Mouse (Mus musculus) T-helper 1 cell (primary cell): ENCODE data around the gene Ly6g6e.

Experiments used
- in situ Hi-C: fragments of 300-600 bp; cut with MboI, MseI; formaldehyde crosslinking; loops from one replicate; pipeline ENCODE4 v1.15.1; 2025; ENCODE audit warnings: high pct_unique_total_duplicates

Gene Ly6g6e

DNA sequence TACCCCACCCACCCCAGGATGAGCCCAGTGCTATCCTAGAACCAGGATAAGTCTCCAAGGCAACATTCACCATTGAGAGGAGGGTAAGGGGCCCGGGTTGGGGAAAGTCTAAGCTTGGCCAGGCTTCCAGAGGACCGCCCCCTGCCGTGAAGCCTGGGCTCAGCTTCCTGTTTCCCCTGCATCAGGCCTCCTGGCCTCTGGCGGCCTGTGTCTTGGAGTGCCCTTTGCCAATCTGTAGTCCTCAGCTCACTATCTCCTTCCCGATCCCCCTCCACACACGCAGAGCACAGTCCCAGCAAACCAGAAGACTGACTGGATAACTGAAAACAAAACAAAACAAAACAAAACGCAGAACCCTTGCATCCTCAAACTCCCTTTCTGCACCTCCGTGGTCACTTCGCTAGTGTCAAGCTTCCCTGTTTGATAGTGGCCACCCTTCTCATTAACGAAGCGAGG is 27.1 kb upstream of the Ly6g6e start, which contains the start of gene Clic1:
TSS of gene Clic1 (plus strand) at position 406 of the 456 bp plus-strand sequence.
- in situ Hi-C loops: no loop called here

DNA sequence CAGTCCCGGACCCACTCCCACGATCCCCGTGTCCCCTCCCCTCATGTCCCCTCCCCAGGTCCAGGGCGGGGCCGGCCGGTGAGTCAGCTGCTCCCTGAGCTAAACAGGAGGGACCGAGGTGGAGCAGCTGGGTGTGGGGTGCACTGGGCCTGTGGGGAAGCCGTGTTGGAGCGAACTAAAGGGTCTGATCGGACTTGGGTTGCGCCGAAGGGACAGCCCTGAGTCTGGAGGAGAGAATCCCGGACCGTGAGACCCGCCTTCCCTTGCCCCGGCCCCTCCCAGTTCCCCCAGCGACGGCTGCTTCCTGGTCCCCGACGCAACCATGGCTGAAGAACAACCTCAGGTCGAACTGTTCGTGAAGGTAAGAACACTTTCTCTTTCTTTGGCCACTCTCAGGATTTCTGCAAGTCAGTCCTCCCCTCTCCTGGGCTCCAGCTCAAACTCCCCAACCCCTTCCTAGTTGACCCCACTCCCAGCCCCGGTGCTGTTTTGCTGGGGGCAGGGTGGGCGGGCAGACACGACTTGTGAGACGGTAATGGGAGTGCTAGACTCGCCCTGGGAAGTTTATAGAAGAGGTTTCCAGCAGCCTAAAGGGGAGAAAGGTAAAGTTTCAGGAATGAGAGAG is 26.5 kb upstream of the Ly6g6e start:
- in situ Hi-C loops: no loop called here

- in situ Hi-C loops: no loop called here
Observed at GRCm38 (mm10) chr17:35051156-35052086, 25.3 kb upstream of the Ly6g6e start.

DNA sequence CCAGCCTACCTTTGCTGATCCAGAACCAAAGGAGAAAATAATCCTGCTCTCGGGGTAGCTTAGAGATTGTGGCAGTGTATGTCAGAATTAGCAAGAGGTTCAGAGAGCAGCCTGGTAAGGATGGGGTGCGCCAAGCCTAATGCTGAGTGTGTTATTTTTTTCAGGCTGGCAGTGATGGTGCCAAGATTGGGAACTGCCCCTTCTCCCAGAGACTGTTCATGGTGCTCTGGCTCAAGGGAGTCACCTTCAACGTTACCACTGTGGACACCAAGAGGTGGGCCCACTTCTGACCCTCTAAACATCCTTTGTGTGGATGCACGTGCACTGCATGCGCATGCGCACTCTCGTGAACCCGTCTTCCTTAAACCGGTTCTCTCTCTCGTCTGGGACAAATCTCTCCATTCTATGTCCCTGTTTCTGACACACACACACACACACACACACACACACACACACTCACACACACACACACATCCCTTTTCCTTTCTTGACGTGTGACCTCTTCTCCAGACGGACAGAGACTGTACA is 24.4 kb upstream of the Ly6g6e start:
- in situ Hi-C loops: no loop called here

DNA sequence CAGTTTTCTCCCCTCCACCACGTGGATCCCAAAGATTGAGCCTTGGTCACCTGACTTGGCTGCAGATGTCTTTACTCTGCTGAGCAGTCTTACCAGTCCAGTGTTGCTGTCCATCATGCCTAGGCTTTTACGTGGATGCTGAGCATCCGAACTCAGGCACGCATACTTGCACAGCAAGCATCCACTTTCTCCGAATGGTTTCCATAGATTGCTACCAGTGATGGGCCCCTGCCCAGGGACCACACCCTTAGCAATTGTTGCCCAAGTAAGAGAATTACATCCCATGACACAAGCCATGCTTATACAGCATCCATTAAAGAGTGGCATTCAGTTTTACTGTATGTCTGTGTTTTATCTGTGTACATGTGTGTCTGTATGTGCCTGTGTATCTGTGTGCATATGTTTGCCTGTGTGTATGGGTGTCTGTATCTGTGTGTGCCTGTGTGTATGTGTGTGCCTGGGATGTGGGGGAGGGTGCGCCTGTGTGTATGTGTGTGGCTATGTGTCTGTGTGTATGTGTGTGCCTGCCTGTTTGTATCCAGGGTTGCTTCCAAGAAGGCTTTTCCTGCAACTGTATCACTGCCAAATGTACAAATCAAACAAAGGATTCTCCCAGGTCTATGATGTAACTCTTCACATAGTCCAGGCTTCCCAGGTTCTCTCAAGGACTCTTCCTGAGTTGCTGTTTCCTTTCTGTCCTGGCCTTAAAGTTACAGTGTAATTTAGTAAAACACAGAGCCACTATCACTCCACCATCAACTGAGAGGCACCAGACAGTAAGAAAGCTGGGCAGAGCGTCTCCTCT is 20.8 kb upstream of the Ly6g6e start:
- in situ Hi-C loops: no loop called here

DNA sequence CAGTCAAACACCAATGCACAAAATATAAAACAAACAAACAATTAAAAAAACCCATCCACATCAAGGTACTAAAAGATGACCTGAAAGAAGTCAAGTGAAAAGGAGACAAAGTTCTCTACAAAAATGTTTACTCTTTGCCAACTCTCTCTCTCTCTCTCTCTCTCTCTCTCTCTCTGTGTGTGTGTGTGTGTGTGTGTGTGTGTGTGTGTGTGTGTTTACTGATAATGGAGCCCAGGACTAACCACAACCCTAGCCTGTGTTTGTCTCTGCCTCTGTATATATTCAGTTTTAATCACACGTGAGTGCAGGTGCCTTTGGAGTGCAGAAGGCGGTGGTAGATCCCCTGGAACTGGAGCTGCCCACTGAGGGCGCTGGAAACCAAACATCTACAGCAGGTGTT is 19.6 kb upstream of the Ly6g6e start:
- in situ Hi-C loops: no loop called here

GRCm38 (mm10) chr17:35058316-35058715 is 18.4 kb upstream of the Ly6g6e start:
- in situ Hi-C loops: no loop called here

DNA sequence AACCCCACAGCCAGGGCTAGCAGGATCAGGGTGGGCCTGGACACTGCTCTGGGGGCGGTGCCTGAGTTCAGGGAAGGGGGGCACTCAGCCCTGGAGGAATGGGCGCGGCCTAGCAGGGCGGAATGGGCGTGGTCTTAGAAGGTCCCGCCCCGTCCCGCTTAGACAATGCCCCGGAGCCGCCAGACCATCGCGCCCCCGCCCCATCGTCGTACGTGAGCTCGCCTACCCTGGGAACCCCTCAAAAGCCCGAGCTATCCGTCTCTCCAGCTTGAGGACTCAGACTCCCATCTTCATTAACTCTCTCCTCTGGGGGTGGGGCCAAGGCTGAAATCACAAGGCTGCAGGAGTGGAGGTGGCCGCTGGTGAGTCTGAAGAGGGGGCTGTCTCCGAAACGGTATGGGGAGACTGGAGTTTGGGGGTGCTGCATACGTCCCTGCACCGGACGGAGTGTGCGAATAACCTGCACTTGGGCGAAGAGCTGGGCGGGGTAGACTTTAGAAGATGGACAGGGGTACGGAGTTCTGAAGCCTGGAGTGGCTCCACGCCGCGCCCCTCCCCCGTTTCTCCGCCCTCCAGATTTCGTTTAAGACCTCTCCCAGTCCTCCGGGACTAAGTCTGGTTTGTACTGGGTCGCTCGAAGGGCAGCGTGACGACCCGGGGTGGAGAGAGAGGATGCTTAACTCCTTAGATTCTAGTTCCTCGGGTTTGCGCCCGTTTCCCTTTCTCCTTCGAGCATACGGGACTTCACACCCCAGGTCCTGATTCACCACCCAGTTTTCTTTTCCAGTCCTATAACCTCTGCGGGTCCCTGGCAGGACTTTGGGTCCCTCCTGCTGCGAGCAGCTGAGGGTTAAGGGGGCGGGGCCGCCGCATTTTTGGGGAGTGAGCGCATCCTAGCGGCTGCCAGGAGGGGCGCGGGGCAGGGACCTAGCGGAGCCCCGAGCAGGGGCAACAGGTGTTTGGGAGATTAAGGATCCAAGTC is 17.5 kb upstream of the Ly6g6e start, which contains the start of gene Ddah2:
TSS of gene Ddah2 (plus strand) at position 125 of the 982 bp plus-strand sequence.
- in situ Hi-C loops: no loop called here

- in situ Hi-C loops: loop anchor here (5.0 kb wide), 1 partner anchor 38 kb away; no protein-coding TSS in a partner anchor
Observed at GRCm38 (mm10) chr17:35060071-35060470, 16.6 kb upstream of the Ly6g6e start.

- in situ Hi-C loops: loop anchor here (5.0 kb wide), 1 partner anchor 39 kb away; no protein-coding TSS in a partner anchor
Observed at GRCm38 (mm10) chr17:35060737-35061297, 15.9 kb upstream of the Ly6g6e start.

DNA sequence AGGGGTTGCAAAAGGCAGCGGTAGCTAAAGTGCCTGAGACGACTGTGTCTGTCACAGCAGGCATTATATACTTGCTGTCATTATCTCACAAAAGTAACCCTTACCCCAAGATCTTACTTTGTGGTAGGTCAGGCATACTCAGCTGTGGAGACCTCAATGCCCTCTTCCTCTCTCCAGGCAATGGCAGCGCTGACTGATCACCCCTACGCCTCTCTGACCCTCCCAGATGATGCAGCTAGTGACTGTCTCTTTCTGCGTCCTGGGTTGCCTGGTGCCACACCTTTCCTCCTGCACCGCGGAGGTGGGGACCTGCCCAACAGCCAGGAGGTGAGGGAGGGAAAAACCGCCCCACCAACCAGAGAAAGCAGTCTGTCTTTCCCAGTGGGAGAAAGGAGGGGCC is 15.4 kb upstream of the Ly6g6e start:
- in situ Hi-C loops: loop anchor here (5.0 kb wide), 1 partner anchor 39 kb away; no protein-coding TSS in a partner anchor

GRCm38 (mm10) chr17:35063466-35063865 is 13.2 kb upstream of the Ly6g6e start:
- in situ Hi-C loops: loop anchor here (5.0 kb wide), 1 partner anchor 41 kb away; no protein-coding TSS in a partner anchor

- in situ Hi-C loops: loop anchor here (5.0 kb wide), 1 partner anchor 42 kb away; no protein-coding TSS in a partner anchor
Observed at GRCm38 (mm10) chr17:35064378-35064877, 12.3 kb upstream of the Ly6g6e start.

DNA sequence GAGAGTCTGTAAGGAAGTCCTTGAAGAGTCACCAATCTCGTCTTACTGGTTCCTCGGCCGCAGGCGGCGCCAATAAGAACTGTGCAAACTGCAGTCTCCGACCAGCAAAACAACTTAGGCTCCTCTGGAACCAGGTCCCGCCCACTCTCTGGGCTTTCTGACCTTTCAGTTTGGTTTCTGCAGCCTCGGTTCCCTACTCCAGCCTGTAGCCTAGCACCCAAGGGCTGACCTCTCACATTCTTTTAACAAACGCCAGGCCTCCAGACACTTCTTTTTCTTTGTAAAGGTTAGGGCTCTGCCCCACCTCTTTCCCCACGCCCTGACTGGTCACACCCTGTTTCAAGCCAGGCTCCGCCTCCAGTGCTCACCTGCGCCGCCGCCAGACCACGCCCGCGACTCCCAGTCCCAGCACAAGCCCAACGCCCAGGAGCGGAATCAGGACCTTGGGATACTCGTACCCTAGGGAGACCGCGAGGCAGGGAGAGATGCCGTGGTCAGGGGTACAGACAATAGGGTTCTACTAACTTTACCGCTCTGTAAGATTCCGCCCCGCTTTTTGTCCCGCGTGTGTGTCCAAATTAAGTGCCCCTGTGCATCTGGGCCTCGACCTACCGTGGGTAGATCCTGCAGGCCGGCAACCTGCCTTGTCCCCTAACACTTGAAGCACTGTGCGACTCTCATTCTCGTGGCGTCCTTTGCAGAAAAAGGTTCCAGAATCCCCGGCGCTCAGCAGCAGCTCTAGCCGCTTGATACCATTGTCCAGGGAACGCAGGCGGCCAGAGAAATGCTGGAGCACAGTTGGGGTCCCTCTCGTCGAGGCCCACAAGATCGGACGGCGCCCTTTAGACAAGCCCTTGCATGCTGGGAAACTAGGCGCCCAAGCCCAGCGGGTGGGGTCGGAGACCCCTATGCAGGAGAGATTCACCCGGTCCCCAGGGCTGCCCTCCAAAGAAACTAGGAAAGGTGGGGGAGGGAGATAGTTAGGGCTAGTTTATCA is 11.5 kb upstream of the Ly6g6e start, which contains the start of gene Ly6g6c:
TSS of gene Ly6g6c (plus strand) at position 438 of the 997 bp plus-strand sequence.
- in situ Hi-C loops: loop anchor here (5.0 kb wide), 1 partner anchor 43 kb away; no protein-coding TSS in a partner anchor

- in situ Hi-C loops: no loop called here
Observed at GRCm38 (mm10) chr17:35066084-35066483, 10.6 kb upstream of the Ly6g6e start, which contains the start of gene Mpig6b. Mpig6b (minus strand) TSS chr17:35066184.

- in situ Hi-C loops: no loop called here
Observed at GRCm38 (mm10) chr17:35068213-35068914, 8.3 kb upstream of the Ly6g6e start.

DNA sequence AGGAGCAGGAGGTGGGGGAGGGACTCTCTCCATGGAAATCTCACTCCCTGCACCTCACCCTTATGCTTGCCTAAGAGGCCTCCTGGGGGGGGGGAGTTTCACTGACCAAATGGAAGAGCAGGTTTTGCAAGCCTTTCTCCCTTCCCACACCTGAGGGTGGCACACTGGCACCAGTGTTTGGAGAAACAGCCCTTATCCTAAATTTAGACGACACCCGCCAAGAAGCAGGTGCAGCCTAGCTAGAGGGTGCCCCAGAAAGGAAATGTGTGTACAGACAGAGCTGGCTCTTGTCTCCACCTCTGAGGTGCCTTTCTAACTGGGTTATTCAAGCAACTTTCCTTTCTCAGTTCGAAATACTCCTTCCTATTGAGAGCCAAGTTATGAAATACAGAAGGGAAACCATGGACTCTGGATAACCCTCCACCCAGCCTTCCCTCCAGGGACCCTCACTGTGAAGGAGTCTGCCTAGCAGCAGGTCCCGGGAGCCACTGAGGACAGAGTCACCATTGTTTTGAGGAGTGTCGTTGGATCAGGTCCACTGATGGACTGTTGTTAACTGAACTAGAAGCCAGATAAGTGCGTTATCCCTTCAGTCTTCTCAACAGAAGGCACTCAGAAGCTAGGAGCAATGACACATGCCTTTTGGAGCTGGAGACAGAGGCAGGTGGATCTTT is 6.0 kb upstream of the Ly6g6e start:
- in situ Hi-C loops: no loop called here
